Mouse (Mus musculus) intestine, embryonic 15.5 days (tissue): ENCODE data around the gene Cflar. TPM values are rescaled to one million over a fixed set of nuclear protein-coding genes. Genes with fewer than 3 reads are reported as not detected.

Experiments used
- ATAC-seq: fragments of 200-750 bp; cut with Nextera tagmentation; 2 replicates; pipeline ENCODE4 v1.8.0; 2017; ENCODE audit warnings: moderate TSS enrichment, moderate library complexity
- H3K27ac ChIP-seq: fragments of 300-500 bp; sonication (generic); 2 replicates; pipeline ENCODE4 v1.5.1; 2015; ENCODE audit warnings: mild to moderate bottlenecking, inconsistent platforms
- H3K27me3 ChIP-seq: fragments of 300-500 bp; sonication (generic); replicated peaks from 2 replicates; pipeline ENCODE4 v1.6.1; 2015; ENCODE audit warnings: inconsistent platforms
- H3K36me3 ChIP-seq: fragments of 300-500 bp; sonication (generic); 2 replicates; pipeline ENCODE4 v1.6.1; 2015; ENCODE audit warnings: inconsistent platforms
- H3K4me1 ChIP-seq: fragments of 300-500 bp; sonication (generic); replicated peaks from 2 replicates; pipeline ENCODE4 v1.6.1; 2015; ENCODE audit warnings: inconsistent platforms
- H3K4me2 ChIP-seq: fragments of 300-500 bp; sonication (generic); replicated peaks from 2 replicates; pipeline ENCODE4 v1.6.1; 2015; ENCODE audit warnings: mild to moderate bottlenecking, inconsistent platforms
- H3K4me3 ChIP-seq: fragments of 300-500 bp; sonication (generic); replicated peaks from 2 replicates; pipeline ENCODE4 v1.5.1; 2015; ENCODE audit warnings: inconsistent platforms
- H3K9ac ChIP-seq: fragments of 300-500 bp; sonication (generic); 2 replicates; pipeline ENCODE4 v1.6.1; 2015; ENCODE audit warnings: inconsistent platforms
- H3K9me3 ChIP-seq: fragments of 300-500 bp; sonication (generic); 2 replicates; pipeline ENCODE4 v1.6.1; 2016; ENCODE audit warnings: inconsistent platforms
- WGBS: fragments of 180-500 bp; shearing (Covaris S2); methylation state at CpG from one replicate; pipeline ENCODE4 v1.1.7; 2015; 5-methylcytosine and 5-hydroxymethylcytosine counted together
- polyA plus RNA-seq: library from polyadenylated mRNA; unstranded; fragments of >200 nt; fragmentation: Nextera tagmentation; extraction: Ambion mirVana; gene quantifications from 2 replicates; pipeline ENCODE4 v1.2.1, GENCODE M21; 2015

Gene Cflar
- polyA plus RNA-seq, 1 experiment from 2014 or later, result 29.2 TPM

DNA sequence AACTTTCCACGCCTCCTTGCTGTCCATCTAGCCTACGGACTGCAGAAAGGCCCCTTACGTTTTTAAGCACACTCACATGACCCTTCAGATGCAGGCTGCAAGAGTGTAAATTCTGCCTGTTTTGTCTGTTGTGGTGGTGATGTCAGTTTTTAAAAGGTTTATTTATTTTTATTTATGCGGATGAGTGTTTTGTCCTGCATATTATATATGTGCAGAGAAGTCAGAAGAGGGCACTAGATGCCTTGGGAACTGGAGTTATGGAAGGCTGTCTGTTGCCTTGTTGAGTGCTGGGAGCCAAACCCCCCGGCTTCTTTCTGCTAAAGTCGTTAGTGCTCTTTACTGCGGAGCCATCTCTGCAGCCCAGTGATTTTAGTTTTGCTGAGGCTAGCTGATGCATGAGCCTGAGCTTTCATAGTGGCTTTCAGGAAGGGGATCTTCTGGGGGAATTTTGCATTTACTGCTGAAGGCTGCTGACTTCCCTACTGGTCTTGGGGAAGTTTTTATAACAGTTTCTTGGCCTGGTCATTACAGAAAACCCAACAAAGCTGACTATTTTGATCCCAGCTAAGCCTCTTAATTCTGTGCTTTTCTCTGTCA lies 12.6 kb downstream of the Cflar start:
- Histone ChIP-seq H3K4me2 (no peak overlapping the region), H3K27ac (no peak overlapping the region)
- WGBS, result 61% methylated on average over 7 of the region's 7 CpGs

DNA sequence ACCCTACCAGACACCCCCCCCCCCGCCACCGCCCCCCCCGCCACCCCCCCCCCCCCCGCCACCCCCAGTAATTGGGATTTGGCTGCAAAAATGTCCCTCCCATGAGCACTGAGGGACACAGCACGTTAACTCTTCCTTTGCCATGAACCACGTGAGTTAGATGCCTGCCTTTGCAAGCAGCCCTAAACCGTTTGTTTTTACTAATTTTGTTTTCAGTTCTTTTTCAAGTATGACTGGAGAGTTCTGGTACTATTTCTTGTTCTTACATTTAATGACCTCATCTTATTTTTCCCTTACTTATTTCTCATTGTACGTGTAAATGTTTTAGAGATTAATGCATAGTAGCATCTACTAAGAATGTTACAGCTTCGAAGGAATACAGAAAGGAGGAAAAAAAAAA lies 13.2 kb downstream of the Cflar start:
- WGBS, result 44% methylated on average over 8 of the region's 9 CpGs
- H3K4me3 ChIP-seq, result no peak overlapping the region
- H3K4me2 ChIP-seq, result no peak overlapping the region
- ATAC-seq, result no peak
- no peak overlapping the region for H3K27ac ChIP-seq
- H3K27me3 ChIP-seq, result no peaks in the 10 kb centered on the region
- H3K36me3 ChIP-seq, result 0 out of 2 replicates have a peak, but pooled peaks cover 9% of the 10 kb centered on the region
- no peak overlapping the region for H3K9ac ChIP-seq
- no peaks in the 10 kb centered on the region for H3K4me1 ChIP-seq
- H3K9me3 ChIP-seq, result no peaks in the 10 kb centered on the region

More for the DNA sequence above, 12.6 kb downstream of the Cflar start:
- Histone ChIP-seq H3K9ac (no peak overlapping the region), H3K9me3 (no peaks in the 10 kb centered on the region), H3K4me3 (no peak overlapping the region), H3K27me3 (no peaks in the 10 kb centered on the region), H3K36me3 (peaks cover 7% of the 10 kb centered on the region; the same call in 1 of the 2 replicates), H3K4me1 (no peaks in the 10 kb centered on the region)
- no peak for ATAC-seq

DNA sequence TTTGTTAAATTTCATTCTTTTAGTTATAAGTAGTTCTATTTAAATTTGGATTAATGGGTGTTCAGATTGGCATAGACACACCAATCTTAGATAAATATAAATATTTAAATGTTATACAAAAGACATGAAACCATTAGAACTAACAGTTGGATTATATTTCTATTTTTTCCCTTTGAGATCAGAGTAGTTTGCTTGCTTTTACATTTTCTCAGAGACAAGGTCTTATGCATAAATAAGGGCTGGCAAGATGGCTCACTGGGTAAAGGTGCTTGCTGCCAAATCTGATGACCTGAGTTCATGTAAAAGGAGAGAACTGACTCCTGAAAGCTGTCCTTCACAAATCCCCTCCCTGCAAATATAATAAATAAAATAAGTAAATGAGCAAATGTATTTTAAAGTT lies 13.8 kb downstream of the Cflar start:
- Histone ChIP-seq H3K9me3 (no peaks in the 10 kb centered on the region), H3K27ac (no peak overlapping the region), H3K4me3 (no peak overlapping the region), H3K27me3 (no peaks in the 10 kb centered on the region), H3K4me2 (no peak overlapping the region), H3K4me1 (no peaks in the 10 kb centered on the region), H3K9ac (no peak overlapping the region), H3K36me3 (0 out of 2 replicates have a peak, but pooled peaks cover 9% of the 10 kb centered on the region)
- ATAC-seq, result no peak

DNA sequence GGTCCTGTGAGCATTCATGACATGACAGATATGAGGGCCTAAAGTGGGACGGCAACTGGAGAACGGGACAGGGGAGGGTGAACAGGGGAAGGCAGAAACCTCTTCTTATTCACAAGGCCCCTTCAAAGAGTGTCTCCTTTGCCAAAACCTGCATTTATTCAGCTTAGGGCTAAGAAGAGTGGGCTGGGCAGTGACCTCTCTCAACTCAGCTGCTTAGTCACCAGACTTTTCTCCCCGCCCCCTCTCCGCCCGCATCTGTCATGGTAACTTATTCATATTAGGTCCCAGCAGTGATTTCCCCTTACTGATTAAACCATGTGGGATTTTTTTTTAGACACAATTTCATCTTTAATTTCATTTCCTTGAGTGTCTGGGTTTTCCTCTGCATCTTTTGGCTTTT lies 14.5 kb downstream of the Cflar start:
- Histone ChIP-seq H3K4me2 (no peak overlapping the region), H3K9me3 (no peaks in the 10 kb centered on the region), H3K27me3 (no peaks in the 10 kb centered on the region), H3K9ac (no peak overlapping the region), H3K4me1 (no peaks in the 10 kb centered on the region), H3K27ac (no peak overlapping the region), H3K4me3 (no peak overlapping the region), H3K36me3 (0 out of 2 replicates have a peak, but pooled peaks cover 9% of the 10 kb centered on the region)
- no peak for ATAC-seq
- WGBS, result 87% methylated on average over 5 of the region's 5 CpGs

DNA sequence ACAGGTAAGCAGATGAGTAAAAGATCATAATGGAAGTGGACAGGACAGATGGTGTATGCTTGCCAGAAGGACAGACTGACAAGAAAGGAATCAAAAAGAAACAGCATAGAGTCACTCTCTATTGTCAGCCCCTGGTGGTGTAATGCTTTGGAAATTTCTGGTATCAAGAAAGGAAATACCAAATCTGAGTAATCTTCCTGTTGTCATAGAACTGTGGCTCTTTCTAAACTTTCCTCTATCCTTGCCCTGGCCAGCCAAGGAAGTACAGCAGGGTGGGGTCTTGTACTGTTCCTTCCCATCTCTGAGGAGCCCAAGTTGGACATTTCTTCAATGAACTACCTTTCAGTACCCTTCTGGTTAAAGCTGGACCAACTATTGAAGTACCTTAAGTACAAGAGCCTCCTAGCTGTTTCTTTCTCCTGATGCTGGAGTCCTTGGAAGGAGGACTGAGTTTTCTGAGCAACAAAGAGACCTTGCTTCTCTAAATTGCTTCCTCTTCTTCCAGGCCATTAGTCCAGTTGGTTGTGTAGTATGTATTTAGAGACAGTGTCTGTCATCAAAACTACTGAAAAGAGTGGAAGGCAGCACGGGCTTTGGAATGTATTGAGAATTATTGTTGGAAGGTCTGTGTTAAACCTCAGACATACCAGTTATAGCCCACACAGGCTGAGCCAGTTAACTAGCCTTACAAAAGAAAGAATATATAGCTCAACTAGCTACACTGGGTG lies 15.9 kb downstream of the Cflar start:
- Histone ChIP-seq H3K27ac (no peak overlapping the region), H3K4me2 (no peak overlapping the region), H3K4me1 (no peaks in the 10 kb centered on the region), H3K9me3 (no peaks in the 10 kb centered on the region), H3K4me3 (no peak overlapping the region), H3K9ac (no peak overlapping the region), H3K27me3 (no peaks in the 10 kb centered on the region), H3K36me3 (peaks cover 13% of the 10 kb centered on the region; the same call in 1 of the 2 replicates)
- ATAC-seq, result no peak
- WGBS, result 75% methylated on average over 1 of the region's 1 CpGs

DNA sequence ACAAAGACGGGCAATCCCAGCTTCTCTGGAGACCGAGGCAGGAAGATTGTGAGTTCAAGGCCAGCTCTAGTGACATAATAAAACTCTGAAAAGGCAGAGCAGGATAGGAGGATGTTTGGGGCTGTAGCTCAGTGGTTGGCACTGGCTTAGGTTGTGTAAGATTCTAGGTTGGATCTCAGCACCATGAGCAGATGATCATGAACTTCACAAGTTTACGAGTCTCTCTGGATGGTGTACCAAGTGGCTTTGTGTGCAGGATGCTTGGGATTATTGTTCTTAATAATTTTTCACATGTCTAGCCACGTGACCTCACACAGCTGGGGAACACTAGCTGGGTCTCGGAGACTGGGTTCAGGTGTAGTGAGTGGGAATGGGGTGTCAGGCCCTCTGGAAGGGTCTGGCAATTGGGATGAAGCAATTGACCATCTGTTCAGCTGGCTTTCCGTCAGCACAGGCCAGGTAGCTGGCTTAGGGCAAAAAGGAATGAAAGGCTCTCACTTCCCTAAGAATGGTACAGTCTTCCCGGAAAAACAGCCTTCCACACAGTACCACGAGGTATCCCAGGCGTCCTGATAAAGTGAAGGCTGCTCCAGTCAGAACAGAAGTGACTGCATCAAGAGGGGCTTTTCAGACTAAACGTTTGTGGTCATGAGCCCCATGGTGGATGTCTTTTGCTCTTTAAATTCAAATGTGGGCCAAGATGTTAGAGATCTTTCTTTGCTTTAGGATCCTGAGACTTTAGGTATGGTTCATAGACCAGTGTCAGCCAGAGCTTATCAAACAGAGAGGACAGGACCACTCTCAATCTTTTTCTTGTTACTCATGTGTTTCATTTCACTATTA lies 16.7 kb downstream of the Cflar start:
- ATAC-seq, result no peak

DNA sequence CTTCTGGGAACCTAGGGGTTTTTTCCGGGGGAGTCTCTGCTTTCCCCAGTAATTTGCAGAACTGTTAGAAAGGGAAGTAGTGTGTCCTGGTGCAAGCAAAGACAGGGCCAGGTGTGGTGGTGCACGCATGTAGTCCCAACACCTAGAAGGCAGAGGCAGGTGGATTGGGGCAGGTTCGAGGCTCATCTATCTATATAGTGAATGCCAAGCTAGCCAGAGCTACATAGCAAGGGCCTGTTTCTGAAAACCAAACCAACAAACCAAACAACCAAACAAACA lies 17.2 kb downstream of the Cflar start:
- Histone ChIP-seq H3K9ac (no peak overlapping the region), H3K4me3 (no peak overlapping the region), H3K36me3 (peaks cover 13% of the 10 kb centered on the region; the same call in 1 of the 2 replicates), H3K27me3 (no peaks in the 10 kb centered on the region), H3K27ac (no peak overlapping the region), H3K4me2 (no peak overlapping the region), H3K4me1 (no peaks in the 10 kb centered on the region), H3K9me3 (no peaks in the 10 kb centered on the region)
- 94% methylated on average over 3 of the region's 3 CpGs for WGBS
- no peak for ATAC-seq

More for the DNA sequence above, 16.7 kb downstream of the Cflar start:
- no peaks in the 10 kb centered on the region for H3K27me3 ChIP-seq
- 89% methylated on average over 10 of the region's 10 CpGs for WGBS
- H3K36me3 ChIP-seq, result peaks cover 13% of the 10 kb centered on the region; the same call in 1 of the 2 replicates
- H3K4me1 ChIP-seq, result no peaks in the 10 kb centered on the region
- H3K4me3 ChIP-seq, result no peak overlapping the region
- no peaks in the 10 kb centered on the region for H3K9me3 ChIP-seq
- no peak overlapping the region for H3K27ac ChIP-seq
- no peak overlapping the region for H3K9ac ChIP-seq
- no peak overlapping the region for H3K4me2 ChIP-seq

DNA sequence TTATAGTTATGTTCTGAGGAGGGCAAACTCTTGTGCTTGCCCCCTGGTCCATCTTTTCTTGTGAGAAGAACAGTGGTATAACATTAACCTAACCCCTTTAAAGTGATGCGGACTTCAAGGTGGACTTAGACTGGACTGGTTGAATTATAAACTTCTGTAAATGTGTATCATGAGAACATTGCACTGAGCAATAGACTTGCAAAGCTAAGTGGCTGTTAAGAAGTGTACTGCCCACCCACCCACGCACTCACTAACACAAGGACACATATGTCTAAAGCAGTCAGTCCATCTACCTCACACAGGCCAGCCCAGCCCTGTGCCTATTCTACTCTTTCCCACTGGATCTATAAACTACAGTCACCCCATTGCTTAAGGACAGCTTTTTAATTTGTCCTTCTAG lies 22.3 kb downstream of the Cflar start:
- peaks cover 20% of the 10 kb centered on the region for H3K36me3 ChIP-seq

DNA sequence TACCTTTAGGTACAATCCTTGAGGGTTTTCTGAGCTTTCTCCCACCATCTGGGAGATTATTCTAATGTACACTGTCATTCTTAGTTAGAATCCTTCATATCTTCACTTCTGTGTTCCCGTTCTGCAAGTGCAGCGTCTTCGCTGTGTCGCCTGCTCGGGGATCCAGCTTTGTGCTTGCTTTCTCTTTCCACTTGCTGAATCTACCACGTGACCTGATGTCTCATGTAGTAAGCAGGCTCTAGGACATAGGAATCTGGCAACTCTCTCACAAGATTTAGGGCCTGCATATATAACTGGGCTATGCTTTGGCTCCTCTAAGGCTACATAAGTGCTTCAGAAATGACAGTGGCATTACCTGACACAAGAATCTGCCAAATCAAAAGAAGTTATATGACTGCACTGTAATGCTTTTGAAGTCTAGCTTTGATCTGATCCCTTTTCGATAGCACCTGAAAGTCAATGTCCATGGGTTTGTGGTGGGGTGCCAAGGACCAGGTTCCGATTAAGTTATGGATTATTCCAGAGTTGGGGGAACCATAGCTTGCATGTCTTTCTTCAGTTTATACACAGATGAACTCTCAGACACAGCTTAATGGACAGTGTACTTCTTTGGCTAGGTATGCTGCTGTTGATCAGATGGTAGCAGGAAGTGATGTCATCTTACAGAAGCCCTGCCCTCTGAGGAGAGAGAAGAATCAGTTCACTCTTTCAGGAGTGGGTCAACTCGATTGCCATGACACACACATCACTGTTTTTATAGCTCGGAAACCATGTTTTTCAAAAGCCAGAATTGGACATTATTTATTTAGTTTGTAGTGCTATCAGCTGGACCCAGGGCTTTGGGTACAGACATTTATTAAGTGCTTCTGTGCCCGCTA lies 23.0 kb downstream of the Cflar start:
- Histone ChIP-seq H3K27me3 (no peaks in the 10 kb centered on the region), H3K9me3 (no peaks in the 10 kb centered on the region), H3K4me1 (no peaks in the 10 kb centered on the region), H3K4me2 (no peak overlapping the region), H3K9ac (no peak overlapping the region), H3K27ac (no peak overlapping the region), H3K4me3 (no peak overlapping the region), H3K36me3 (peaks cover 18% of the 10 kb centered on the region)
- ATAC-seq, result no peak
- whole genome bisulfite sequencing, result 93% methylated on average over 11 of the region's 11 CpGs

More for the DNA sequence above, 22.3 kb downstream of the Cflar start:
- H3K27ac ChIP-seq, result no peak overlapping the region
- H3K9me3 ChIP-seq, result no peaks in the 10 kb centered on the region
- no peak for ATAC-seq
- no peak overlapping the region for H3K9ac ChIP-seq
- H3K27me3 ChIP-seq, result no peaks in the 10 kb centered on the region
- H3K4me3 ChIP-seq, result no peak overlapping the region
- 95% methylated on average over 2 of the region's 2 CpGs for WGBS
- no peak overlapping the region for H3K4me2 ChIP-seq
- no peaks in the 10 kb centered on the region for H3K4me1 ChIP-seq

DNA sequence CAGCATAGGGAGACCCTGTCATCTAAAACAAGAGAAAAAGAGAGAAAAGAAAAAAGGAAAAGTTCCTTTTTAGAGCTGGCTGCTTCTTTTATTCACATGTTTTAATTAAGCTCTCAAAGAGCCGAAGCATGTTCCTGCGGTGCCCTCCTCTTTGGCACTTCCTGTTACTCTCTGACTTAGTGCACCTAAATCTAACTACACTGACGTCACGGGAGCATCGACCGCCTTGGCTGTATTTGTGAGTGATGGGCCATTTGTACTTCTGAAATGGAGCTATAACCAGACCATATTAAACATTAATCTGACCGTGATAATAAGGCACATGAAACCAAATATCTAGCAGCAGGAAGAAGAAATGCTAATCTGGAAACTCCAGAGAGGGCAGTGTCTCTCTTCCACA lies 24.7 kb downstream of the Cflar start:
- no peak for ATAC-seq
- no peak overlapping the region for H3K27ac ChIP-seq
- no peak overlapping the region for H3K9ac ChIP-seq
- no peaks in the 10 kb centered on the region for H3K9me3 ChIP-seq
- no peaks in the 10 kb centered on the region for H3K4me1 ChIP-seq
- 88% methylated on average over 7 of the region's 7 CpGs for WGBS
- no peak overlapping the region for H3K4me3 ChIP-seq
- no peaks in the 10 kb centered on the region for H3K27me3 ChIP-seq
- peaks cover 25% of the 10 kb centered on the region for H3K36me3 ChIP-seq
- no peak overlapping the region for H3K4me2 ChIP-seq

DNA sequence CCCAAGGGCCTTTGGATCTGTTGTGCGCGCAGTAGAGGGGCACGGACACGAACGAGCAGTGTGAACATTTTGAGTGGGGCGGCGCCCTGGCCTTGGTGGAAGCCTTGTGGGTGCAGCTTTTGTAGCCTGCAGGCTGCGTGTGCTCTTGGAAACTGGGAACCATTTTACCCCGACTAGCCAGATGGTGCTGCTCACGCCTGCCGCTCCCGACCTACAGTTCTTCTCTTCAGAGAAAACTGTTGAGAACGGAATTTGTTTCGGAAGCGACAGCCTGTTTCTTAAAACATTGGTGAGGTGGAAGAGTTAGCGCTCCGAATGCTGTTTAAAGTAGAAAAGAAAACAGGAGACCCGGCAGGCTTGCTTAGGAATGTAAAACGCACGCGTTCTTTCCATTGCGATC lies 25.7 kb downstream of the Cflar start:
- Histone ChIP-seq H3K4me2 (no peak overlapping the region), H3K27me3 (no peaks in the 10 kb centered on the region), H3K9me3 (no peaks in the 10 kb centered on the region), H3K36me3 (peaks cover 31% of the 10 kb centered on the region), H3K9ac (no peak overlapping the region), H3K27ac (no peak overlapping the region), H3K4me1 (no peaks in the 10 kb centered on the region), H3K4me3 (no peak overlapping the region)
- no peak for ATAC-seq
- WGBS, result 93% methylated on average over 22 of the region's 22 CpGs

DNA sequence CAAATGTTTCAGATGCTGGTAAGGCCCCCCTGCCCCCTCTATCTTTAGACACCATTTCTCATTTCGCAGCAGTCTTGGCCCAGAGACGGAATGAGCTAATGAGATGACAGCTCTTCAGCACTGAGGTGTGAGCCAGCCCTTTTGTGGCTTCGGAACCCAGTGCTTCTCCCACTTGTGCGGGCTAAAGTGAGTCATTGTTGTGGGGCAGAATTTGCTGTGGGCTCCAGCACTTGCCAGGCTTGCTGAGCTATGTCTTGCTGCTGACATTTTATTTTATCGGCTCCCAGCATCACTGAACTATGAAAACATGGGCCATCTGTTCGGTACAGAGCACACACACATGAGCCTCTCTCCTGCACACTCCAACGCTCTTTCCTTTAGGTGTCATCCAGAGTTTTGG lies 28.2 kb downstream of the Cflar start:
- no peak for ATAC-seq
- 94% methylated on average over 7 of the region's 7 CpGs for WGBS
- Histone ChIP-seq H3K9ac (no peak overlapping the region), H3K27me3 (no peaks in the 10 kb centered on the region), H3K4me3 (no peak overlapping the region), H3K36me3 (peaks cover 40% of the 10 kb centered on the region), H3K9me3 (no peaks in the 10 kb centered on the region), H3K4me1 (no peaks in the 10 kb centered on the region), H3K4me2 (no peak overlapping the region), H3K27ac (no peak overlapping the region)
